Mouse (Mus musculus) right cerebral cortex, postnatal 10 days (tissue): ENCODE data around the gene Mrs2.

Source experiments
- DNase-seq, 2 experiments: peaks; one replicate each; pipeline ENCODE4 v3.0.0; 2021; ENCODE audit warnings: low spot score in 2 of 2

Gene Mrs2

DNA sequence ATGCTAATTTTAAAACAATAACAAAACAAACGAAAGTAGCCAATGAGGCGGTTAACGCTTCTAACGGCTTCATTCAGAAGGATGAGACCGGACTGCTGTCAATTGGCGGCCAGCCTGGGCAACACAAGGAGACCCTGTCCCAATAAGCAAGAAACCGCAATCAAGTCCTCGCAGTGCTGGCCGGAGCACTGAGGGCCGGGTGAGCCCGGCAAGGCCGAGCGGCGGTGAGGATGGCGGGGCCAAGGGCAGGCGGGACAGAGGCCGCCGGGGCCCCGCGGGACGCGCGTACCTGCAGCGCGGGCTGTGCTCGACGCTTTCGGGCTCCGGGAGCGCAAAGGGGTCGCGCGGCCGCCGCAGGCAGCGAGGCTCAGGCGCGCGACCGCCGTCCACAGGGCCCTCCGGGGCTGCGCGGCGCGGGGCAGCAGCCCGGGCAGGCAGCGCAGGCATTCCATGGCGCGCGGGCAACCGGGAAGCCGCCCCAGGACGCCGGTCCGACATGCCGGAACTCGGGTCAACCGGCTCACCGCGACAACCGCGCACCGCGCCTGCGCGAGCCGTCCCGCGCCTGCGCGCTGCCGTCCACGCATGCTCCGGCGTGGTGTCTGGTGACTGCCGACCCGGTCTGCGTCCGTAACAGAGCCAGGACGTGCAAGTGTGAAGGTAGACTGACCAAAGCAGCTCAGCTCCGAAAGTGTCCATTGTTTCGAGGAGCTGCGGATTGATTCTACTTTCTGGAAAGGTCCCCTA, at the start of gene Mrs2:
Mrs2 (minus strand) TSS at position 587 of the 747 bp plus-strand sequence.
- DNase-seq: peak; percentile 90 to 92

DNA sequence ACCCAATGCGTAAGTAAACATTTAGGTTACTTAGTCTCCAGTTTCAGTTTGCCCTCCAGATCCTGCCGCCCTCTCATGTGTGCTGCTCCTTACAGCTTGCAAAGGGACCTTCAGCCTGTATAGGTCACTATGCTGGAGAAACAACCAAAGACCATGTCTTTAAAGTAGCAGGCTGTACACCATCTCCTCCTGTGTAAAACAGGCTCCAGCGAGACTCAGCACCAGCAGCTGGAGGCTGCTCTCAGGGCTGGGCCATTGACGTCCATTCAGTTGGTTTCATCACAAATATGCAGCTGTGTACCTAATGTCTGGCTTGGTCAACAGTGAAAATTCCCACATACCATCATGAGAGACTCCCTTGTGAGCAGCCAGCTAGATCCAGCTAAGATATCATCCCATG, 49.6 kb upstream of the Mrs2 start:
- DNase-seq: no peak

DNA sequence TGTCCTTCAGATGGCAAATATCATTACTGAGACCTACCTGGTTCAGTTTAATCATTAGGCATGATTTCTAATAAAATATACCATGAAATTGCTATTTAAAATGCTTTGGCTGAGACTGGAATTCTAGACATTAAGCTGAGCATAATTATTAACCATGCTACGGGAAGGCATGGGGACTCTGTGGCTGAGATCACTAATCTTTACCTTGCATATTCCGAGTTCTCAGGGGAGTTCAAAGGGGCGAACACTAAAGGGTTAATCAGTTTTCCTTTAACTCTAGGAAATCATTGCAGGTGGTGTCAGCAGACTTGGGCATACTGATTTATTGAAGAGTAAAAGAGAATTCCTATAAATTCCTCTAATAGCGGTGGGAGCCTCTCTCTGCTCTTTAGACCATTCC, 47.0 kb upstream of the Mrs2 start:
- no peak for DNase-seq

DNA sequence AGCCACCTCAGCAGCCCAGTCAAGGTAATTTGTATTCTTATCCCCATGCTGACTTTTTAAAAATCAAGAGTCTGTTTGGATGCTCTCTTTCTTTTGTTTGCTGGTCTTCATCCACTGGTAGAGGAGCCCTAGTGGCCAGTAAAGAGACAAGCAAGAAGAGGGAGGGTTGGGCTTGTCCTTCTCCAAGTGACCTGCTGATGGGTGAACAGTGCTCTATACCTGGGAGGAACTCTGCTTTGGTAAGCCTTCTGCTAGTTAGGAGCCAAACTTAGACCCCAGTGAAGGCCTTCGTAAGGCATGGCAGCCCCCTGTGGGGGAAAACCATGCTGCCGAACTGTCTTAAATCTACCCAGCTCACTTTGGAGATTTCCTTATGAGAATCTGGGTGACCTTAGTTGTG, 46.5 kb upstream of the Mrs2 start:
- DNase-seq: no peak

DNA sequence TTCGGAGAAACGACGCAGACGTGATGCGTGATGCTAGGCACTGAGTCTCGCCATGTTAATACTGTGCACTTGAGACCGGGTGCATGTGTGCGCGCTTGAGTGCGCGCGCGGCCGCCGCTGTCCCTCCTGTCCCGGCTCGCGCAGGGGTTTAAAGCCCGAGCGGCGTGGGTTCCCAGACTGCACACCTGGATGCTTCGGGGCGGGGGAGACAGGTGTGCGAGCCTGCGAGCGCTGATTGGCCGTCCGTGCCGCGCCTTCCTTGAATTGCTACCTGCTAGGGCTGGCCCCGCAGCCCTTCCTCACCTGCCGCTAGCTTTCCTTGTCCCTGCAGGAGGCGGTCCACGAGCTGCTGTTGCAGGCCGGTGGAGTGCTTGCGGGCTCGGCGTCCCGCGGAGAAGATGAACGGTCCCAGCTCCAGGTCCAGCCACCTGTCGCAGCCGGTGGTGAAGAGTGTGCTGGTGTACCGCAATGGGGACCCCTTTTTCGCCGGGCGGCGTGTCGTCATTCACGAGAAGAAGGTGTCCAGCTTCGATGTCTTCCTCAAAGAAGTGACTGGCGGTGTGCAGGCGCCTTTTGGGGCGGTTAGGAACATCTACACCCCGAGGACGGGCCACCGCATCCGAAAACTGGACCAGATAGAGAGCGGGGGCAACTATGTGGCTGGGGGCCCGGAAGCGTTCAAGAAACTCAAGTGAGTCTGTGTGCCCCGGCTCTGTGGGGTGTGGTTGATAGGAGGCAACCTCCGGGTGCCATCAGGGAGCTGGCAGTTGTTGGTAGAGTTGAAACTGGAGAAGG, 35.9 kb upstream of the Mrs2 start, which contains the start of gene Dcdc2a:
Dcdc2a (plus strand) TSS at position 132 of the 795 bp plus-strand sequence.
- DNase-seq: peak; percentile 34 to 43

DNA sequence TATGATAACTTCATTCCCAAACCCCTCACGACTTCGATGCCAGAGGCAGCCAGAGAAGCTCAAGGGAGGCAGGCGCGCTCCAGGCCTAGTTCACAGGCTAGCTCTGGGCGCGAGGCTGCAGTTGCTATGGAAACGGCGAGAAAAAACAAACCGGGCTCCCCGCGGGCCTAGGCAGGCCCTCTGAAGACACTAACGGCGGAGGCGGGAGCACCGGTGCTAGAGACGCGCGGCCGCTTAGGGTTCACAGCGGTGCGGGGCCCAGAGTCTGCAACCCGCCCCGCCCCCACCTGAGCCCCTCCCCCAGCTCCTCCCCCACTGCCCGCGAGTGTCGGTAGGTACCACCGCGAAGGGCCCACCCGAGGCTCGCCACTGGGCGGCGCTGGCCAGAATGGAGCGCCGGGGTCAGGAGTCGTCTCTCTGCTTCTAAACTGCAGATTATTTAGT, 35.0 kb upstream of the Mrs2 start:
- DNase-seq: peak; percentile 83 to 86

DNA sequence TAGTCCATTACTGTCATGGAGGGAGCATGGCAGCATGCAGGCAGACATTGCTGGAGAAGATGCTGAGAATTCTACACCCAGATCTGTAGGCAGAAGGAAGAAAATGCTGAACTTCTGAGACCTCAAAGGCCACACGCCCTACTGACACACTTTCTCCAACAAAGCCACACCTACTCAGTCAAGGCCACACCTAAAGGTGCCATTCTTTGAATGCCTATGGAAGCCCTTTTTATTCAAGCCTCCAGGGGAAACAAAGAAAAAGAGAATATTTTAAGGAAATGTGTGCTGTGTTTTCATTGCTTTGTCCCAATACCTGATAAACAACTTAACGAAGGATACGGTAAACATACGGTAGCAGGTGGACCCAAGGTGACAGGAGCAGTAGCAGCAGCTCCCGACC, 32.5 kb upstream of the Mrs2 start:
- no peak for DNase-seq

DNA sequence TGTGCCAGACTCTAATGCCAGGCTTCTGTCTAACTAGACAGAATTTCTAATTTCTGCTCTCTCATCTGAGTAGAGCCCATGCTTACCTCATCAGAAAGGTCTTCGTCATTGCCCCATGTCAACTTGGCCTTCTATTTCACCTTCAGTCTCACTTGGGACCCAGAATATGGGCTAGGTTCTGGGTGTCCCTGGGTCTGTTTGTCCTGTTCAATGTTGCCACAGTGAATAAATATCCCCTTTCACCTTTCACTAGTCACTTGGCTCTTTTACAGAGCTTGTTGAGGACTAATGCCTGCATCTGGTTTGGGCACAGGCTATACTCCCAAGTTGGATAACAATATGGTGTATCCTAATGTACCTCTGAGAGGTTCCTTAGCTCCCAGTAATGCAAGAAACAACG, 19.3 kb upstream of the Mrs2 start:
- no peak for DNase-seq

DNA sequence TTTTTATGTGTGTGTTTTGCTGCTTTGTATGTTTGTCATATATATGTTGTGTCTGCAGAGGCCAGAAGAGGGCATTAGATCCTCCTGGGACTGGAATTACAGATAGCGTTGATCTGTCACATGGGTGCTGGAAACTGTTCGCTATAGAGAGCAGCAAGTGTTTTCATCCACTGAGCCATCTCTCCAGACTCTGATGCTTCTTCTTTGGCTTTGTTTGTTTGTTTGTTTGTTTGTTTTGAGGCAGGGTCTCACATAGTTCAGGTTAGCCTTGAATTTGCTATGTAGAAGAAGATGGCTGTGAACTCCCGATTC, 6.9 kb upstream of the Mrs2 start:
- DNase-seq: no peak

DNA sequence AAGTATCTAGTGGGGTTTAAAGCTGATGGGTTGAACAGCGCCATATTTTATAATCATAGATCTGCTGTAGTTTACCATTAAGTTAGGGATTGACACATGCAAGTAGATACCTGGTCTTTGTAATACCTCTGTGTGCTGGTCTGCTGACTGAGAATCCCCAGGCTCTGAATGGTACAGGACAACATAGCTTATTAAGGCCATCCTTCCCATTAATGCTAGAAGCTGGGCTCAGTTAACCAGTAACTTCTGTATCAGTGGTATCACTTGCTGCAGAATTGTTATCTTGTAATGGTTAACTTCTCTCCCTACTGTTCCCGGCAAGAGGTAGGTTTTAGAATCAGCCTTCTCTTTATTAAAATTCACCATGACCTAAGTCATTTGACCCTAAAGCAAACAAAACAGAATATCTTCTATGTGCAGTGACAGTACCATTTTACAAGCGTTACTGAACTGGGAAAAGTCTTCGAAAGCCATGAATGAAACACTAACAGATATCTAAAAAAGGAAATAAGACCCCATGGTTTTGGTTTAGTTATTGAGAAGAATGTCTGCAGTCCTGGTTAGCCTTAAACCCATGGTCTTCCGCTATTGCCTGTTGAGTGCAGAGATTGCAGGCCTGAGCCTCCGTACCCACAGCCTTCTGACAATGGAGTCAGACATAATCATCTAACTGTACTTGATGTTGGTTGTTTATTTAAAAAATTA, 6.4 kb upstream of the Mrs2 start:
- no peak for DNase-seq

DNA sequence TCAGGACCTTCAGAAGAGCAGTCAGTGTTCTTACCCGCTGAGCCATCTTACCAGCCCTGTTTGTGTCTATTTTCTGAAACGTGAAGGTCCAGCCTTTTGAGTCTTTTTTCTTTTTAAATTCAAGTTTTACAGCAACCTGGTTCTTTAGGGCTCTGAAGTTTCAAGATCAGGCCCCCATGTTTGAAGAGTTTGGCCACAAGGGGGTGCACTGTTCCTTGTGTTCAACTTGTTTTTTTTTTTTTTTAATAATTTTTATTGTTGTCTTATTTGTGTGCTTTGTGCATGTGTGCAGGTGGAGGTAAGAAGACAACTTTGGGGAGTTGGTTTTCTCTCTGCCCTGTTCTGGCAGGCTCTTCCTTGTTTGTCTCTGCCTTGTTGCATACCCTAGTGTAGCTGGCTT, 4.5 kb upstream of the Mrs2 start:
- DNase-seq: peak in 1 of 2 experiments; percentile 54

DNA sequence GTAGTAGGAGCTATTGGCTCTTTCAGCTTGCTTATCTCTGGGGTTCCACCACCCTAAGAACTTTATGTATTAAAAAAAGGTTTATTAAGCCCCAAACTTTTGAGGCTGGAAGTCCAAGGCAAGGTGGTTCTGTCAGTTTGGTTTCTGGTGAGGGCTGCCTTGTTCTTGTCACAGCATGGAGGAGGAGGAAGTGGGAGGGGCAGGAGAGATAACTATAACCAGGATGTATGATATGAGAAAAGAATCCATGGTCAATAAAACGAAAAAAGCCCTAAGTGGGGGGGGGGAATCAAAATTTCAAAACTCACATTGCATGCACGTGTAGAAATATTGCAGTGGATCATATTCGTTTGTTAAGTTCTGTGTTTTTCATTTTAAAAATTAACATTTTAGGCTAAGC, 3.0 kb upstream of the Mrs2 start:
- no peak for DNase-seq

DNA sequence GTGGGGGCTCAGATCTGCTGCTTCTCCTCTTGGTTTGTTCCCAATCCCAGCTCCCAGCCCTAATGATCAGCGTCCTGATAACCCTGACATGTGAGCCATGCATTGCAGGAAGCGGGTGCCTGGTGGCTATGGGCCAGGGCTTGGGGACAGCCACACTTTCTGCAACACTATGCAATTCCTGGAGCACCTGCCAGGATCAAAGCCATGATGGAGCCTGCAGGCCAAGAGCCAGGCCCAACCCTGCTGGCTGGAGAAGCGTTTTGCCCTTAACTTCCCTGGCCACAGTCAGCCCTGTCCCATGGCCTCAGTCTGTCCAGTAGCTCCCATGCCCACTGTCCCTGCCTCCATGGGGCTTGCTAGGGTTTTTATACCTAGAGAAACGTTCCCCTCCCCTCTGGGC, 2.2 kb upstream of the Mrs2 start:
- peak in 1 of 2 experiments; percentile 12 for DNase-seq

DNA sequence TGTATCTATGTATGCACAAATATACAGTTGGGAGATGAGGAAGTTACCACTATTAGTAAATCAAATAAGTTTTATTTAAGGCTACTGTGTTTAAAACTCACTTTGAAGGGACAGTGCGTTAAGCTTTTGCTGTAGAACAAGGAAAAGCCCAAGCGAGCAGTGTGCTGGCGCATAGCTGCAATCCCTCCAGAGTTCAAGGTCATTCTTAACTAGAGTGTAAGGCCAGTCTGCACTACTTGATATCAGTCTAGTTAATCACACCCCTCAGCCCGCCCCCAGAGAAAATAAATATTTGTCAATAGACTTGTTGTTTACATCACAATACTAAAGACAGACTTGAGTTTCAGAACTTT, 337 bp upstream of the Mrs2 start:
- peak in 1 of 2 experiments; percentile 12 for DNase-seq

DNA sequence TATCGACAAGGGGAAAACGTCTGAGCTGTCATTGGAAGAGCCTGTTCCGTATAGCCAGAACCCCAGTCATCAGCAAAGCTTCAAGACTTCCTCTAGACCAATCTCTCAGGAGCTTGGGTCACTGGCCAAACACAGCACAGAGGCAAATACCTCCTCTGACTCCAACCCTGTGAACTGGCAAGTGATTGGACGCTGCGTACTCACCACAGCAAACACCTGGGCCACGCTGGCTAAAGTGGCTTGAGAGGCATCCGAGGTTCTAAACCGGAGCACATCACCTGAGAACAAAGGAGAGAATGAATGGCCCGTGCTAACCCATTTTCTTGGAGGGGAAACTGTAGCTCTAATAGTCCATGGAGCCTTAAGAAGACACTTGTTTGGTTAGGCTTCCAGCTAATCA, 1.9 kb downstream of the Mrs2 start:
- peak in 1 of 2 experiments; percentile 23 for DNase-seq

DNA sequence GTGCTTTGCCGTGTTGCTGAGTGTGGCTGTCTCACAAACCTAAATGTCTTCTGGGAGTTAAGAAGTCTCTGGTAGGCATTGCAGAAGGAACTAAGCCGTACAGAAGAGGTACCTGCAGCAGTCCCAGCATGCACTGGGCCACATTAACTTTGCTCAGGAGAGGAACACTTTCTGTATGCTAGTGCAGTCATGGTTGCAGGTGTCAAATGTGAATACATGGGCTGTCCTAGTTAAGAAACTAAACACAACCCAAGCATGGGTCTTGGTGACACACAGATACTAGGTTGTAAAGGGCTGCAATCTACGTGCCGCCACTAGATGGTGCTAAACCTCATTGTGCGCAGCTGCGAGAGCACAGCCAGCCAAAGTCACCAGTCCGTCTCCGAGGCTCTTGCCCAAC, 13.1 kb downstream of the Mrs2 start:
- DNase-seq: peak; percentile 45 to 59

DNA sequence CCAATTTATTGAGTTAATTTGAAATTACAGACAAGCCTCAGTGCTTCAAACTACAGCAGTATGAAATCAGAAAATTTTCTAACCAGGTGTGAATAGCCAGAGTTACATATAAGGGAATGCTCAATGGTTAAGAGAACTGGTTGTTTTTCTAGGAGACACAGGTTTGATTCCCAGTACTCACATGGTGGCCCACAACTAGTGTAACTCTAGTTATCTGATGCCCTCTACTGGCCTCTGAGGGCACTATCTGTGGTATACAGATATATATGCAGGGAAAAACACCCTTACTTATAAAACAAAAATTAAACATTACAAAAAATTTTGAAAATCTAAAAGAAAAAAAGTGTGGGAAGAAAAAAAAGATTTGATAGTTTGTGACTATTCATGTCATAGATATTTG, 17.2 kb downstream of the Mrs2 start:
- DNase-seq: no peak

DNA sequence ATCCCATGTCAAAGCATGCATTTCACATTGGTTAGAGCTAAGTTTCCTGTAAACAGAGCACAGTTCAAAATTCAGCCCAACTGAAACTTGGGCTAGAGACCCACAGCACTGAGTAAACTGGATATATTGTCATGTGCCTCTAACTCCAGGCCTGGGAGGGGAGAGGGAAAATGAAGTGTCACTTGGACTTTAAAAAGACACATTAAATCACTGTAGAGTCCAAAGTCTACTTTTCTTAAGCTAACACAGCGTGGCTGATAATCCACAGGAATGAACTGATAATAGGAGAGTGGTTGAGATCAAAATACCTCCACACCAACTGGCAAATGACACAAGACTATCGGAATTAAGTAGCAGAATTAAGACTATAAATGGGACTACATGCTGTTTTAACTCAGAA, 20.6 kb downstream of the Mrs2 start:
- DNase-seq: no peak

DNA sequence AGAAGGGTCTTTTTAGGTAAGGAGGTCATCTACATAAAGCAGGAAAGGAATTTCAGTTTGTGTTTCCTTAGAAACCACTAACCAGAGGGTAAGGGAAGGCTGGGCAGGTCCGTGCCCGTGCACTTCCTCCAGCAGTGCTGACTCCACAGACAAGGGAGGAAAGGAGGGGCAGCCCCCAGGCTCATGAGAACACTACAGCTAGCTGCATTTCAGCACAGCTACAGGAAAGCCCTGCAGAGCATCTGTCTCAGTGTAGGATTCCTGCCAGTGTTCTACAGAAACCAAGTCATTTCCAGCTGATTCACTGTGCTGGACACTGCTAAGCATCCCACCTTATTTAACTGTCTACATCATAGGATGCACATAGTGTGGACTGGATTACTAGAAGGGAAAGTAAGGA, 27.0 kb downstream of the Mrs2 start:
- DNase-seq: no peak

DNA sequence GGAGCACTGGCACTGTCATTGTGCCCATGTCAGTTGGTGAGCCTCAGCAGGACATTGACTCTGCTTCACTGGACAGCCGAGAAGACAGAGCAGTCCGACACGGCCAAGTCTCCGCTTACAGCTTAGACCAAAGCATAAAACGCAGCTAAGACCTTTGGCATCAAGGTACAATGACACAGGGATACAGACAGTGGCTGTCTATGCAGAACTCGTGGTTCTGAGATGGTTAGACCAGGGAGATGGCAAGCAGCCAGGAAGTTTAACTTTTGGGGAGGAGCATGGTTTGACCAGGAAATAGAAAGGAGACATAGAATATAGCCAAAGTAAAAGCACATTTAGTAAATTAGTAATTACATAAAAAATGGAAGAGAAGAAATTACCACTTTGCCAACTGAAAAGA, 31.2 kb downstream of the Mrs2 start:
- DNase-seq: no peak

DNA sequence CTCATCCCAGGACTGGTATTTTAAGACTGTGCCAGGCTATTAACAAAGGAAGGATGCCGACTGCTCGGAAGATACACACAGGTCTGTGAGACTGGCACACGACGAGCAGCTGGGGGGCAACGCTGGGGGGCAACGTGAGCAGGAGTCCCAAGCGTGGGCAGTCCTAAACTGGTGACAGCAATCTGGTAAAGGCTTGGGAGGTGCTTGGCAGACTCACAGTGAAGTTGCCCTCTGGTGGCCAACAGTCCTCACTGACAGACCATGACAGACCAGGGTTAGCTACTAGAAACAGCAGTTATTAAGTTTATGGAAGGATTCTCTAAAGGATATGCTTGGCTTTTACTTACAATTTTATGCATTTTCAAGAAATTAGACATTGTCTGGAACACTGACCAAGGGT, 31.8 kb downstream of the Mrs2 start:
- DNase-seq: peak; percentile 73 to 78

DNA sequence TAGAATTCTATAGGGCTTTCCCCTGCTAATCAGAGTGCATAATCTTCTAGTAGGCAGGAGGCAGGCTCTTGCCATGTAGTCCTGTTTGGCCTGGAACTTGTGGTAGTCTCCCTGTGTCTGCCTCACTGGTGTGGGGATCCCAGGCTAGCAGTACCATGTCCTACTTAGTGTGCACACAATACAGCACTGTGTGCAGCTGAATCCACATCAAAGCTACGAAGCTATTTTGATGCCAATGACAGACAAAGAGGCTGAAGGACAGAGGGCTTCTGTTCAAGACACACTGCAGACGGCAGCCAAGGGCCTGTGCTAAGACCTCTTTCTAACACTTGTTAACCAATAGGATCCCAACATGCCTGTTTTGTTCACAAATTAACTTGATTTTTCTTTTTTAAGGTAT, 34.7 kb downstream of the Mrs2 start:
- peak; percentile 61 to 71 for DNase-seq

DNA sequence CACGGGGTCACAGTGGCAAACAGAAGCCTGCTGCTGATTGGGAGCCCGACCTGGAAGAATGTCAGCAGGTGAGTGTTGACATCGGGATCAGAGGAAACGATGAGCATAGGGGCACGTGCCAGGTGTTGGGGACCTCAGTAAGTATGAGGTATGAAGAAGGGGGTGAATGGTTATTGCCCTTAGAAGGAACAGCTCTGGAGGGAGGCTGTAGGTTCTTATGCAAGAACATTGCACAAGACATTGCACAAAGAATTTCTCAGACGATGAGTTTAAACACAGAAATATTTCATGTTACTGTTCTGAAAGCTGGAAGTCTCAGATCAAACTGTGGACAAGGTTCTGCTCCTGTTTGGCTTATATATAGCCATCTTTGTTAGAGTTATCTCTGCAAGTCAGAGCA, 39.1 kb downstream of the Mrs2 start:
- no peak for DNase-seq
